In genomic region chr11:69920266-69921031, GRCm38 (mm10) we compare ENCODE assay signal across 8 mouse cellular contexts. TPM values are rescaled to one million over a fixed set of nuclear protein-coding genes. Genes with fewer than 3 reads are reported as not detected.
A peak's percentile ranks its signal among the peaks of the same experiment; 100 is the strongest.
DNase-seq lines count a peak whose midpoint lies in the region; ATAC-seq and TF ChIP-seq lines count a peak whose summit lies in the region.

No protein-coding gene starts in this region.

- TF ChIP-seq POLR2A in cortical plate, adult 2 months (IDR thresholded peaks at IDR 0.05; ENCODE audit: extremely low read depth, insufficient read depth, low read length), result no peak

- H3K4me2 ChIP-seq in heart, postnatal 0 days (ENCODE audit: low read depth, low read length), result peak overlapping the region; percentile 99
- H3K4me2 ChIP-seq in midbrain, embryonic 15.5 days, result peak overlapping the region; percentile 81

- under 1% methylated on average over 39 of the region's 65 CpGs for WGBS in heart, postnatal 0 days
- under 1% methylated on average over 63 of the region's 65 CpGs for WGBS in midbrain, embryonic 15.5 days

- DNase-seq in heart, adult 9 months (ENCODE audit: low spot score in 2 of 2), result peak; percentile 53 to 54
- no peak for DNase-seq in heart, postnatal 25 days (ENCODE audit: low spot score)
- DNase-seq in ES-E14 (ENCODE audit: low read depth, low spot score), result no peak
- peak; percentile 47 for DNase-seq in heart, postnatal 0 days (ENCODE audit: low spot score)
- DNase-seq in layer of hippocampus, adult 9-11 months, result peak; percentile 49

- no peaks in the 10 kb centered on the region for H3K27me3 ChIP-seq in heart, postnatal 0 days (ENCODE audit: control insufficient read depth, insufficient read depth, low read length)
- no peaks in the 10 kb centered on the region for H3K27me3 ChIP-seq in midbrain, embryonic 15.5 days (replicated peaks)

- in situ Hi-C loops in ES-E14 (cut with MboI; ENCODE audit: low sequenced_read_pairs in 2 of 2, unreplicated experiment in 2 of 2), result no loop called here

- peaks cover 0 to 14% of the 10 kb centered on the region in 2 experiments; a peak in 1 of 4 replicates for H3K4me1 ChIP-seq in ES-E14 (ENCODE audit: control insufficient read depth in 2 of 2, insufficient read depth in 2 of 2, low read length in 2 of 2, poor library complexity in 1 of 2)
- peaks cover 1% of the 10 kb centered on the region for H3K4me1 ChIP-seq in cortical plate, adult 2 months (ENCODE audit: control insufficient read depth, insufficient read depth, low read length)
- H3K4me1 ChIP-seq in heart, postnatal 0 days (ENCODE audit: control insufficient read depth, insufficient read depth), result peaks cover 9% of the 10 kb centered on the region
- peaks cover 37% of the 10 kb centered on the region for H3K4me1 ChIP-seq in midbrain, embryonic 15.5 days

- no peak for TF ChIP-seq EP300 in heart, postnatal 0 days (IDR thresholded peaks at IDR 0.05; ENCODE audit: low read depth)

- peak; percentile 10 for ATAC-seq in heart, postnatal 0 days (ENCODE audit: insufficient read depth, low read depth)
- peak; percentile 43 for ATAC-seq in midbrain, embryonic 15.5 days (replicated peaks)
- ATAC-seq in monocyte, adult 5-6 weeks (replicated peaks; ENCODE audit: insufficient number of reproducible peaks, low FRiP score, low TSS enrichment, poor library complexity, severe bottlenecking), result no peak

- intact Hi-C loops in heart, postnatal 25 days (cut with DNase I), result no loop called here

- no peak for TF ChIP-seq CTCF in cortical plate, adult 2 months (IDR thresholded peaks at IDR 0.05; ENCODE audit: extremely low read depth, insufficient read depth, low read length)
- no peak for TF ChIP-seq CTCF in heart, postnatal 0 days (IDR thresholded peaks at IDR 0.05; ENCODE audit: low read depth)

- peaks cover 47% of the 10 kb centered on the region for H3K36me3 ChIP-seq in ES-E14 (ENCODE audit: control insufficient read depth, insufficient read depth, low read length, poor library complexity, severe bottlenecking)
- H3K36me3 ChIP-seq in heart, postnatal 0 days (replicated peaks; ENCODE audit: control insufficient read depth, insufficient read depth, low read length), result peaks cover 36% of the 10 kb centered on the region
- peaks cover 32% of the 10 kb centered on the region; the same call in 1 of the 2 replicates for H3K36me3 ChIP-seq in midbrain, embryonic 15.5 days (replicated peaks)

- H3K4me3 ChIP-seq in ES-E14 (ENCODE audit: insufficient read depth in 1 of 2, low read depth in 1 of 2, low read length in 2 of 2, poor library complexity in 1 of 2, severe bottlenecking in 1 of 2), result peak overlapping the region; percentile 82 to 99
- H3K4me3 ChIP-seq in cortical plate, adult 2 months (ENCODE audit: insufficient read depth, low read length), result peak overlapping the region; percentile 52
- peak overlapping the region; percentile 87 for H3K4me3 ChIP-seq in heart, postnatal 0 days (ENCODE audit: low read depth, low read length)
- H3K4me3 ChIP-seq in midbrain, embryonic 15.5 days, result peak overlapping the region; percentile 83

- no peaks in the 10 kb centered on the region for H3K9me3 ChIP-seq in ES-E14 (ENCODE audit: control insufficient read depth, insufficient read depth, low read depth, low read length)
- H3K9me3 ChIP-seq in heart, postnatal 0 days (replicated peaks; ENCODE audit: control insufficient read depth, low read length), result no peaks in the 10 kb centered on the region
- no peaks in the 10 kb centered on the region for H3K9me3 ChIP-seq in midbrain, embryonic 15.5 days

- H3K27ac ChIP-seq in ES-E14 (ENCODE audit: insufficient read depth, low read depth, low read length, poor library complexity, severe bottlenecking), result peak overlapping the region; percentile 99
- H3K27ac ChIP-seq in cortical plate, adult 2 months (ENCODE audit: insufficient read depth, low read length), result peak overlapping the region; percentile 92
- peak overlapping the region; percentile 99 for H3K27ac ChIP-seq in heart, postnatal 0 days (ENCODE audit: low read depth)
- peak overlapping the region; percentile 90 for H3K27ac ChIP-seq in midbrain, embryonic 15.5 days

- H3K9ac ChIP-seq in ES-E14 (ENCODE audit: insufficient read depth, low read depth, low read length, poor library complexity, severe bottlenecking), result peak overlapping the region; percentile 100
- peak overlapping the region; percentile 93 for H3K9ac ChIP-seq in heart, postnatal 0 days (replicated peaks; ENCODE audit: low read depth, low read length)
- peak overlapping the region; percentile 89 for H3K9ac ChIP-seq in midbrain, embryonic 15.5 days

TF ChIP-seq in ES-E14, 5 proteins besides CTCF, POLR2A, EP300 and RAD21:
- TF ChIP-seq HCFC1 (IDR thresholded peaks at IDR 0.05; ENCODE audit: borderline replicate concordance, insufficient read depth, low read length), result 0 out of 2 replicates have a peak, but pooled peaks have one; percentile 55
- no peak for TF ChIP-seq CHD2 (IDR thresholded peaks at IDR 0.05; ENCODE audit: low read depth, low read length)

RNA-seq across cellular contexts. Expression of gene Eif5a, which starts 1.3 kb away (rescaled TPM):
- total RNA-seq in heart, postnatal 25 days (2021), result 100 to 1,000 TPM; 427 TPM
- 754 and 926 TPM in 2 replicates for total RNA-seq in ES-E14 (2012; rRNA removed)
- polyA plus RNA-seq in cortical plate, adult 2 months (2012; rRNA removed), result 577 and 581 TPM in 2 replicates
- total RNA-seq in heart, postnatal 0 days (2014; rRNA removed; ENCODE audit: low replicate concordance), result 469 and 504 TPM in 2 replicates
- 961 and 973 TPM in 2 replicates for polyA plus RNA-seq in heart, postnatal 0 days (2015; fragmentation: Nextera tagmentation; extraction: Ambion mirVana)
- 1,022 and 1,040 TPM in 2 replicates for polyA plus RNA-seq in midbrain, embryonic 15.5 days (2015; fragmentation: Nextera tagmentation; extraction: Ambion mirVana)
- total RNA-seq in monocyte, adult 5-6 weeks (2017), result 255 to 299 TPM (median 276 TPM) in 3 replicates

RNA-seq across cellular contexts. Expression of gene Gps2, which starts 6.8 kb away (rescaled TPM):
- 10 to 100 TPM; 24.1 to 26.7 TPM for total RNA-seq in heart, postnatal 25 days (2021)
- 14.3 and 15.5 TPM in 2 replicates for total RNA-seq in ES-E14 (2012; rRNA removed)
- polyA plus RNA-seq in cortical plate, adult 2 months (2012; rRNA removed), result 53.5 and 55.2 TPM in 2 replicates
- total RNA-seq in heart, postnatal 0 days (2014; rRNA removed; ENCODE audit: low replicate concordance), result 48.6 and 72.4 TPM in 2 replicates
- polyA plus RNA-seq in heart, postnatal 0 days (2015; fragmentation: Nextera tagmentation; extraction: Ambion mirVana), result 37.1 and 38.1 TPM in 2 replicates
- polyA plus RNA-seq in midbrain, embryonic 15.5 days (2015; fragmentation: Nextera tagmentation; extraction: Ambion mirVana), result 77.6 and 86.6 TPM in 2 replicates
- 85.4 to 110 TPM (median 101 TPM) in 3 replicates for total RNA-seq in monocyte, adult 5-6 weeks (2017)

RNA-seq across cellular contexts. Expression of gene Ybx2, which starts 15.1 kb away (rescaled TPM):
- 10 to 100 TPM; 18.8 to 23.4 TPM for total RNA-seq in heart, postnatal 25 days (2021)
- total RNA-seq in ES-E14 (2012; rRNA removed), result 3.9 and 6.1 TPM in 2 replicates
- 18.1 and 21.1 TPM in 2 replicates for polyA plus RNA-seq in cortical plate, adult 2 months (2012; rRNA removed)
- 16.0 and 25.6 TPM in 2 replicates for total RNA-seq in heart, postnatal 0 days (2014; rRNA removed; ENCODE audit: low replicate concordance)
- polyA plus RNA-seq in heart, postnatal 0 days (2015; fragmentation: Nextera tagmentation; extraction: Ambion mirVana), result 4.9 and 7.9 TPM in 2 replicates
- polyA plus RNA-seq in midbrain, embryonic 15.5 days (2015; fragmentation: Nextera tagmentation; extraction: Ambion mirVana), result 5.6 and 6.4 TPM in 2 replicates
- not detected in 3 replicates for total RNA-seq in monocyte, adult 5-6 weeks (2017)

RNA-seq across cellular contexts. Expression of gene Neurl4, which starts 19.6 kb away (rescaled TPM):
- total RNA-seq in heart, postnatal 25 days (2021), result 10 to 100 TPM; 44.9 to 46.0 TPM
- total RNA-seq in ES-E14 (2012; rRNA removed), result 66.3 and 98.2 TPM in 2 replicates
- 98.3 and 107 TPM in 2 replicates for polyA plus RNA-seq in cortical plate, adult 2 months (2012; rRNA removed)
- total RNA-seq in heart, postnatal 0 days (2014; rRNA removed; ENCODE audit: low replicate concordance), result 39.2 and 59.5 TPM in 2 replicates
- 3.6 and 4.5 TPM in 2 replicates for polyA plus RNA-seq in heart, postnatal 0 days (2015; fragmentation: Nextera tagmentation; extraction: Ambion mirVana)
- 23.2 and 24.2 TPM in 2 replicates for polyA plus RNA-seq in midbrain, embryonic 15.5 days (2015; fragmentation: Nextera tagmentation; extraction: Ambion mirVana)
- 16.1 to 57.8 TPM (median 24.6 TPM) in 3 replicates for total RNA-seq in monocyte, adult 5-6 weeks (2017)

RNA-seq across cellular contexts. Expression of gene 2810408A11Rik, which starts 19.7 kb away (rescaled TPM):
- under 1 TPM; 0.17 to 0.23 TPM for total RNA-seq in heart, postnatal 25 days (2021)
- total RNA-seq in ES-E14 (2012; rRNA removed), result 3.3 and 5.7 TPM in 2 replicates
- 0.19 and 0.38 TPM in 2 replicates for polyA plus RNA-seq in cortical plate, adult 2 months (2012; rRNA removed)
- total RNA-seq in heart, postnatal 0 days (2014; rRNA removed; ENCODE audit: low replicate concordance), result 1.8 and 6.3 TPM in 2 replicates
- 2.8 and 3.9 TPM in 2 replicates for polyA plus RNA-seq in heart, postnatal 0 days (2015; fragmentation: Nextera tagmentation; extraction: Ambion mirVana)
- 11.1 and 11.8 TPM in 2 replicates for polyA plus RNA-seq in midbrain, embryonic 15.5 days (2015; fragmentation: Nextera tagmentation; extraction: Ambion mirVana)
- total RNA-seq in monocyte, adult 5-6 weeks (2017), result 0.87 TPM in 1 of 3 replicates, not detected in the others

Comparison
In these comparisons a context has a peak if more than half of its experiments do, and no peak if none do; other contexts are left out.
1. DNase-seq: peak in heart, adult 9 months (2 of 2), heart, postnatal 0 days (single experiment) and layer of hippocampus, adult 9-11 months (single experiment); none in heart, postnatal 25 days (single experiment) and ES-E14 (single experiment).
2. Peak in every context shown above with its lines, with median percentiles within 50 percentile points of each other: H3K27ac ChIP-seq, H3K4me3 ChIP-seq and H3K9ac ChIP-seq.